Mouse (Mus musculus): ENCODE data around the gene Foxd4. TPM values are rescaled to one million over a fixed set of nuclear protein-coding genes. Genes with fewer than 3 reads are reported as not detected.

Gene Foxd4
- polyA plus RNA-seq, 2 experiments = 0.51 to 0.59 TPM

GRCm38 (mm10) chr19:24873873-24874272 lies 27.1 kb downstream of the Foxd4 start:
- ATAC-seq (ENCODE audit: low FRiP score, low read depth) = no peak
- Histone ChIP-seq H3K36me3 (ENCODE audit: control insufficient read depth, insufficient read depth, low read length) (no peaks in the 10 kb centered on the region), H3K4me1 (ENCODE audit: control insufficient read depth, insufficient read depth, low read length) (peaks cover 3% of the 10 kb centered on the region; the same call in 1 of the 2 replicates), H3K4me2 (replicated peaks; ENCODE audit: low read depth, low read length, severe bottlenecking) (no peak overlapping the region), H3K9ac (ENCODE audit: low read depth, low read length, severe bottlenecking) (no peak overlapping the region), H3K9me3 (ENCODE audit: control insufficient read depth, low read length) (no peaks in the 10 kb centered on the region), H3K27me3 (ENCODE audit: control insufficient read depth, insufficient read depth, low read length) (no peaks in the 10 kb centered on the region), H3K4me3 (replicated peaks; ENCODE audit: low read length) (no peak overlapping the region), H3K27ac (replicated peaks; ENCODE audit: low read depth, low read length) (no peak overlapping the region)
- no peak for DNase-seq (ENCODE audit: low spot score)
- no peak for TF ChIP-seq POLR2A (IDR thresholded peaks at IDR 0.05; ENCODE audit: borderline replicate concordance, extremely low read depth, insufficient read depth, insufficient read length)
- 45% methylated on average over 2 of the region's 2 CpGs for WGBS

- ATAC-seq (ENCODE audit: low FRiP score, low read depth) (peak; percentile 30; the same call in 1 of the 2 replicates), DNase-seq (ENCODE audit: low spot score) (peak; percentile 75)
- Histone ChIP-seq H3K27ac (replicated peaks; ENCODE audit: low read depth, low read length) (no peak overlapping the region), H3K27me3 (ENCODE audit: control insufficient read depth, insufficient read depth, low read length) (no peaks in the 10 kb centered on the region), H3K4me1 (ENCODE audit: control insufficient read depth, insufficient read depth, low read length) (peaks cover 3% of the 10 kb centered on the region; the same call in 1 of the 2 replicates), H3K9me3 (ENCODE audit: control insufficient read depth, low read length) (no peaks in the 10 kb centered on the region), H3K9ac (ENCODE audit: low read depth, low read length, severe bottlenecking) (no peak overlapping the region), H3K4me2 (replicated peaks; ENCODE audit: low read depth, low read length, severe bottlenecking) (peak overlapping the region; percentile 47), H3K36me3 (ENCODE audit: control insufficient read depth, insufficient read depth, low read length) (no peaks in the 10 kb centered on the region), H3K4me3 (replicated peaks; ENCODE audit: low read length) (peak overlapping the region; percentile 31)
- WGBS = 15% methylated on average over 18 of the region's 18 CpGs
- no peak for TF ChIP-seq POLR2A (IDR thresholded peaks at IDR 0.05; ENCODE audit: borderline replicate concordance, extremely low read depth, insufficient read depth, insufficient read length)
Measured at GRCm38 (mm10) chr19:24871037-24871635, 29.9 kb downstream of the Foxd4 start.

- Histone ChIP-seq H3K4me3 (replicated peaks; ENCODE audit: low read length) (no peak overlapping the region), H3K4me1 (ENCODE audit: control insufficient read depth, insufficient read depth, low read length) (peaks cover 6% of the 10 kb centered on the region; the same call in 1 of the 2 replicates)
- 82% methylated on average over 9 of the region's 9 CpGs for WGBS
Measured at GRCm38 (mm10) chr19:24865436-24865835, 35.6 kb downstream of the Foxd4 start.

GRCm38 (mm10) chr19:24861612-24862451 lies 39.2 kb downstream of the Foxd4 start, which contains the start of gene Pgm5:
Pgm5 (minus strand) TSS chr19:24861855.
- Histone ChIP-seq H3K9ac (ENCODE audit: low read depth, low read length, severe bottlenecking) (peak within 1 kb of the TSS; percentile 64), H3K4me2 (replicated peaks; ENCODE audit: low read depth, low read length, severe bottlenecking) (peak within 1 kb of the TSS; percentile 79), H3K36me3 (ENCODE audit: control insufficient read depth, insufficient read depth, low read length) (no peaks in the 10 kb centered on the region), H3K4me1 (ENCODE audit: control insufficient read depth, insufficient read depth, low read length) (0 out of 2 replicates have a peak, but pooled peaks cover 6% of the 10 kb centered on the region), H3K27ac (replicated peaks; ENCODE audit: low read depth, low read length) (no peak within 1 kb of the TSS), H3K4me3 (replicated peaks; ENCODE audit: low read length) (peak within 1 kb of the TSS; percentile 51), H3K27me3 (ENCODE audit: control insufficient read depth, insufficient read depth, low read length) (peaks cover 15% of the 10 kb centered on the region), H3K9me3 (ENCODE audit: control insufficient read depth, low read length) (no peaks in the 10 kb centered on the region)
- WGBS = under 1% methylated on average over 20 of the region's 39 CpGs
- DNase-seq (ENCODE audit: low spot score) (peak; percentile 45), ATAC-seq (ENCODE audit: low FRiP score, low read depth) (peak; percentile 85)
- no peak for TF ChIP-seq POLR2A (IDR thresholded peaks at IDR 0.05; ENCODE audit: borderline replicate concordance, extremely low read depth, insufficient read depth, insufficient read length)

More at GRCm38 (mm10) chr19:24865436-24865835, 35.6 kb downstream of the Foxd4 start:
- TF ChIP-seq POLR2A (IDR thresholded peaks at IDR 0.05; ENCODE audit: borderline replicate concordance, extremely low read depth, insufficient read depth, insufficient read length) = no peak
- Histone ChIP-seq H3K27me3 (ENCODE audit: control insufficient read depth, insufficient read depth, low read length) (peaks cover 14% of the 10 kb centered on the region), H3K4me2 (replicated peaks; ENCODE audit: low read depth, low read length, severe bottlenecking) (no peak overlapping the region), H3K9me3 (ENCODE audit: control insufficient read depth, low read length) (no peaks in the 10 kb centered on the region), H3K27ac (replicated peaks; ENCODE audit: low read depth, low read length) (no peak overlapping the region), H3K36me3 (ENCODE audit: control insufficient read depth, insufficient read depth, low read length) (no peaks in the 10 kb centered on the region), H3K9ac (ENCODE audit: low read depth, low read length, severe bottlenecking) (no peak overlapping the region)
- DNase-seq (ENCODE audit: low spot score) (no peak), ATAC-seq (ENCODE audit: low FRiP score, low read depth) (no peak)

GRCm38 (mm10) chr19:24861276-24861611 lies 39.8 kb downstream of the Foxd4 start:
- H3K4me2 ChIP-seq (replicated peaks; ENCODE audit: low read depth, low read length, severe bottlenecking) = peak overlapping the region; percentile 79
- H3K36me3 ChIP-seq (ENCODE audit: control insufficient read depth, insufficient read depth, low read length) = no peaks in the 10 kb centered on the region
- H3K4me1 ChIP-seq (ENCODE audit: control insufficient read depth, insufficient read depth, low read length) = 0 out of 2 replicates have a peak, but pooled peaks cover 6% of the 10 kb centered on the region
- peaks cover 15% of the 10 kb centered on the region for H3K27me3 ChIP-seq (ENCODE audit: control insufficient read depth, insufficient read depth, low read length)
- H3K9ac ChIP-seq (ENCODE audit: low read depth, low read length, severe bottlenecking) = peak overlapping the region; percentile 64
- TF ChIP-seq POLR2A (IDR thresholded peaks at IDR 0.05; ENCODE audit: borderline replicate concordance, extremely low read depth, insufficient read depth, insufficient read length) = no peak
- H3K9me3 ChIP-seq (ENCODE audit: control insufficient read depth, low read length) = no peaks in the 10 kb centered on the region
- DNase-seq (ENCODE audit: low spot score) (no peak), ATAC-seq (ENCODE audit: low FRiP score, low read depth) (peak; percentile 14; the same call in 1 of the 2 replicates)
- H3K27ac ChIP-seq (replicated peaks; ENCODE audit: low read depth, low read length) = no peak overlapping the region
- WGBS = 17% methylated on average over 13 of the region's 13 CpGs
- H3K4me3 ChIP-seq (replicated peaks; ENCODE audit: low read length) = peak overlapping the region; percentile 51

All from limb, embryonic 14.5 days (tissue).